Mouse (Mus musculus): ENCODE data around the gene Gm37419.

The Gm37419 gene

GRCm38 (mm10) chr16:23988466-23989208 lies at the start of gene Gm37419, which contains the start of gene Bcl6:
TSS of gene Gm37419 (plus strand) at chr16:23988482.
TSS of gene Bcl6 (minus strand) at chr16:23988852.
- no peak for DNase-seq (ENCODE audit: low spot score)

- DNase-seq (ENCODE audit: low spot score): no peak
Measured at GRCm38 (mm10) chr16:23944801-23945200, 43.5 kb upstream of the Gm37419 start.

- DNase-seq (ENCODE audit: low spot score): no peak
Measured at GRCm38 (mm10) chr16:23947654-23948053, 40.6 kb upstream of the Gm37419 start.

- DNase-seq (ENCODE audit: low spot score): no peak
Measured at GRCm38 (mm10) chr16:23952101-23952727, 36.1 kb upstream of the Gm37419 start.

GRCm38 (mm10) chr16:23953189-23953958 lies 34.9 kb upstream of the Gm37419 start:
- no peak for DNase-seq (ENCODE audit: low spot score)

GRCm38 (mm10) chr16:23953959-23954260 lies 34.4 kb upstream of the Gm37419 start:
- DNase-seq (ENCODE audit: low spot score): no peak

- no peak for DNase-seq (ENCODE audit: low spot score)
Measured at GRCm38 (mm10) chr16:23958938-23959337, 29.3 kb upstream of the Gm37419 start.

GRCm38 (mm10) chr16:23962401-23962800 lies 25.9 kb upstream of the Gm37419 start:
- DNase-seq (ENCODE audit: low spot score): no peak

- DNase-seq (ENCODE audit: low spot score): no peak
Measured at GRCm38 (mm10) chr16:23963896-23964668, 24.2 kb upstream of the Gm37419 start.

GRCm38 (mm10) chr16:23964706-23965367 lies 23.4 kb upstream of the Gm37419 start:
- no peak for DNase-seq (ENCODE audit: low spot score)

- no peak for DNase-seq (ENCODE audit: low spot score)
Measured at GRCm38 (mm10) chr16:23966066-23966465, 22.2 kb upstream of the Gm37419 start.

- no peak for DNase-seq (ENCODE audit: low spot score)
Measured at GRCm38 (mm10) chr16:23967301-23967700, 21.0 kb upstream of the Gm37419 start.

GRCm38 (mm10) chr16:23968888-23969287 lies 19.4 kb upstream of the Gm37419 start:
- DNase-seq (ENCODE audit: low spot score): no peak

- no peak for DNase-seq (ENCODE audit: low spot score)
Measured at GRCm38 (mm10) chr16:23969919-23970318, 18.4 kb upstream of the Gm37419 start.

- no peak for DNase-seq (ENCODE audit: low spot score)
Measured at GRCm38 (mm10) chr16:23972126-23972740, 16.0 kb upstream of the Gm37419 start.

- DNase-seq (ENCODE audit: low spot score): no peak
Measured at GRCm38 (mm10) chr16:23972901-23973300, 15.4 kb upstream of the Gm37419 start.

GRCm38 (mm10) chr16:23973635-23974367 lies 14.5 kb upstream of the Gm37419 start:
- DNase-seq (ENCODE audit: low spot score): no peak

- DNase-seq (ENCODE audit: low spot score): no peak
Measured at GRCm38 (mm10) chr16:23976196-23976595, 12.1 kb upstream of the Gm37419 start.

- no peak for DNase-seq (ENCODE audit: low spot score)
Measured at GRCm38 (mm10) chr16:23977732-23978131, 10.6 kb upstream of the Gm37419 start.

GRCm38 (mm10) chr16:23978495-23978894 lies 9.8 kb upstream of the Gm37419 start:
- no peak for DNase-seq (ENCODE audit: low spot score)
